Mouse (Mus musculus): Measurements from ENCODE around the gene Fbxl5.

Gene Fbxl5

DNA sequence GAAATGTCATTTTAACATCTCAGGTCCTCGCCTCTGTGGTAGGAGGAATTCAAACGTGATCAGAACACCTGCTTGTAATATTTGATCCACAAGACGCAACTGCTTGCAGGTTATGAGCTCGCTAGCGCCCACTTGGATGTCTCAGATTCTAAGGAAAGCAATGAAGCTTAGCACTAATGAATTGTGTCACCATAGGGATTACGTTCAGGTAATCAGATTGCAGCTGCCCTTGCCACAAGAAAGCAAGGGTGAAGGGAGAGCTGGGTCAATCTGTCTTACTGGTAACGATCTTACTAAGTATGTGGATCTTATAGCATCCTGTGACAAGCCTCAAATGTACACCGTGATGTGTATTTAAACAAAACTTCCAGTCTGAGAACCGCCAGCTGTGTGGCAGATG lies 5.9 kb upstream of the Fbxl5 start:
- DNase-seq = no peak

GRCm38 (mm10) chr5:43826883-43827282 lies 5.4 kb upstream of the Fbxl5 start:
- DNase-seq = no peak

- no peak for DNase-seq
Measured at GRCm38 (mm10) chr5:43824580-43824979, 3.1 kb upstream of the Fbxl5 start.

DNA sequence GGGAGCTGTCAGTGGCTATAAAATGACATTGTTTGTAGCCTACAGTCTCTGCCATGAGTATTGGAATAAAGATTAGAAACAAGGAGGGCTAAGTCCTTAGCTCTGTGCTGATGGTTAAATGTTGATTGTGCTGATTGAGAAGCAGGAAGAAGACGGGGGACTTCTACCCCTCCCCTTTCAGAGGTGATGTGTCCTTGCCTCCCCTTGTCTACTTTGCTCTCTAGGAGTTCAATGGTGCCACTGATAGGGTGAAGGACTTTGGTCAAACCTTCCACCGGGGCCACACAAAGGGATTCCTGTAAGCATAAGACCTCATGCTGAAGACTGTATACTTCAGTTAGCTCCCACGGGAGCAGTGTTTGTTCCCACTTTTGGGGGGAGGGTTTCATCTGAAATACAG lies 1.4 kb upstream of the Fbxl5 start:
- DNase-seq = no peak

DNA sequence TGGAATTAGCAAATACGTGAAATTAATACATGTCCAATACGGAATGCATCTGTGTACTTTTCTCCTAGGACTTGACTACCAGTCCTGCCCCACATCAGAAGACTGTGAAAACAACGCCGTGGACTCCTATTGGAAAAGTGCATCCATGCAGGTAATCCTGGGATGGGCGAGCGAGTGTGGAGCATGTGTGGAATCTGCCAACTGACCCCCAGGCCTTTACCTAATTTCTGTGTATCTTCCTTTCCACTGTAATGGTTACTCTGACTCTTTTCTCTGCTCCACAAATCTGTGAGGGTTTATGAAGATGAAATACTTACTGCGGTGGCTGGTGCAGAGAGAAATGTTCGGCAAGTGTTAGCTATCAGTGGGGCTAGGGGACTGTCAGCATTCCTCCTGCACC lies 761 bp upstream of the Fbxl5 start:
- DNase-seq = no peak

GRCm38 (mm10) chr5:43820785-43821184 lies 653 bp downstream of the Fbxl5 start:
- DNase-seq = no peak

GRCm38 (mm10) chr5:43818695-43819094 lies 2.7 kb downstream of the Fbxl5 start, which contains the start of gene Bst1:
Gene Bst1 (plus strand): TSS chr5:43818885.
- DNase-seq = no peak

GRCm38 (mm10) chr5:43815769-43816168 lies 5.7 kb downstream of the Fbxl5 start:
- no peak for DNase-seq

DNA sequence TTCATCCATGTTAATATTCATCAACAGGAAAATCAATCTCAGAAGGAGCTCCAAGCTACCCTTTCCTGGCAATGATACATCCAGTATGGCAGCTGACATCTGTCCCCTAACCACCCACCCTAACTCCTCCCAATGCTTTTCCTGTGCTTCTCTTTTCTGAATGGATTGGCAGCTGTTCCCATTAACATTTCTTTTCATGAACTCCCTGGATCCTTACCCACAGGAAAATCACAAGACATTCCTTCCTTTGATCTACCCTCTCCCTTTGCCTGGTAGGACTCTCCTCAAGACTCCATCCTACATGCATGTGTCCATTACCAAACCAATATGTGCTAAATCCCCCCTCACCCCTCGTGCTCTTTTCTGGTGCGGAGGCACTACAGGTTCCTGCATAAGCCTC lies 6.9 kb downstream of the Fbxl5 start:
- DNase-seq = no peak

DNA sequence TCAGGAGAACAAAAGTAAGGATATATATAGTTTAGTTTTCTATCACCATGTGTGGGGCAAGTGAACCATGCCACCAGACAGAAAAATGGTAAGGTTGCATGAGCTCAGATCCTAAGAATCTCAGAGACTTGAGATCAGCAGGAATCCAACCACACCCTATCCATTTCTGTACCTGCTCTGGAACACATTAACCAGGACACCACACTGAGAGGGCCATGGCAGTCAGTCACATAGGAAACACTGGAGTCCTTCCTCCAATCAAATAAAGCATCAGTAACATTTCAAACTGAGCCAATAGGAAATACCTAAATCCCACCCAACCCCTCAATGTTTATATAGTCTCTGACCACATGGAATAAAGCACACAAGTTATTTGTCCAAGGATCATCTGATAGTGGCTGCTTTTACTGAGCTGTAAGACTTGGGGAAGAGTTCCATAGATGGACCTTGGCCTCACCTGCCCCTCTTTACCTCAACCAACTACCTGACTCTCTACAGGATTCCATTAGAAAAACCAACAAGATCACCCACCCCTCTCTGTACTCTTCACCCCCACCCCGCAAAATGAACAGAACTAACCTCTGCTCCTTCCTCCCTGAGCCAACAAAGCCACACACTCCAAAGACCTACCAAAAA lies 10.9 kb downstream of the Fbxl5 start:
- DNase-seq = no peak

- peak; percentile 83 for DNase-seq
Measured at GRCm38 (mm10) chr5:43807744-43808696, 13.4 kb downstream of the Fbxl5 start.

DNA sequence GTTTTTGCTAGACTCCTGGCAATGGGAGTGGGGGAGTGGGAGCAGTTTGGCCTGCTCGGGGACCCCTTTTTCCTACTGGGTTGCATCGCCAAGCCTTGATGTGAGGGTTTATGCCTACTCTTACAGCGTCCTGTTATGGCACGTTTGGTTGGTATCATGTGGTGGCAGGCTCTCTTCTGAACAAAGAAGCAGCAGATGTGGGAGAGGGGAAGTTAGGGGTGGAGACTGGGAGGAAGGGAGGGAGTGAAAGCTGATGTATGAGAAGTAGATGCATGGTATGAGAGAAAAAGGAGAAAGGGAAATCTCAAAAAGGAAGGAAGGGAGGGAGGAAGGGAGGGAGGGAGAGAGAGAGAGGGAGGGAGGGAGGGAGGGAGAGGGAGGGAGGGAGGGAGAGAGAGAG lies 14.5 kb downstream of the Fbxl5 start:
- DNase-seq = no peak

- no peak for DNase-seq
Measured at GRCm38 (mm10) chr5:43806340-43806739, 15.1 kb downstream of the Fbxl5 start.

- DNase-seq = no peak
Measured at GRCm38 (mm10) chr5:43805401-43805800, 16.0 kb downstream of the Fbxl5 start.

- DNase-seq = no peak
Measured at GRCm38 (mm10) chr5:43801798-43802197, 19.6 kb downstream of the Fbxl5 start.

DNA sequence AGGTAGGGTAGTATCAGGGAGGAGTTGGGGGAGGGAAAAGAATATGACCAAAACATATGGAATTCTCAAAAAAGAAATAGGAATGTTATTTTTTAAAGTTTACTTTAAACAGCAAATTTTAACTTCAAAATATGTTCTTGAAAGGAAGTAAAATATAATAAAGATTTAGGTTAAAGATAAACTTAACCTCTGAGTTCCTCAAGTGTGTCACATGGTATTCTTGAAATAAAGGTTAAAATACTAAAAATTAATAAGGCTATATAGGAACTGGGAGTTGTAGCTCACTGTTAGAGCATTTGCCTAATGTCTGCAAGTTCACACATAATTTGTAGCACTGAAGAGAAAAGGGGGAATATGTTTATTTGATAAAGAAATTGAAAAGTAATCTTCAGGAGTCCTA lies 20.2 kb downstream of the Fbxl5 start:
- DNase-seq = no peak

DNA sequence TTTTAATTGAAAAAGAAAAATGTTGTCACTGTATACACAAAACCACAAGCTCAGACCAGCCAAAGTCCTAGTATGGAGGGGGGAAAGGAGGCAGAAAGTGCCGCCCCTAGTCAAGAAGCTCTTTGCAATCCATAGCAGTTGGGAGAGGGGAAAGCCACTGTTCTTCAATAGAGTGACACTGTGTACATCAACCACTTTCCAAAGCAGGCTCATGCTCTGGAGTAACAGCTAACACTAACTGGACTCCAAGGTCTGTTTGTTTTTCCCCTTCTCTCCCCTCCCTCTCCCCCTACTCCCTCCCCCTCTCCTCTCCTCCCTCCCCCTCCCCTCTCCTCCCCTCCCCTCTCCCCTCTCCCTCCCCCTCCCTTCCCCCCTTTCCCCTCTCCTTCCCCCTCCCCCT lies 20.7 kb downstream of the Fbxl5 start:
- no peak for DNase-seq

- no peak for DNase-seq
Measured at GRCm38 (mm10) chr5:43799530-43799929, 21.9 kb downstream of the Fbxl5 start.

- no peak for DNase-seq
Measured at GRCm38 (mm10) chr5:43792354-43792753, 29.1 kb downstream of the Fbxl5 start.

DNA sequence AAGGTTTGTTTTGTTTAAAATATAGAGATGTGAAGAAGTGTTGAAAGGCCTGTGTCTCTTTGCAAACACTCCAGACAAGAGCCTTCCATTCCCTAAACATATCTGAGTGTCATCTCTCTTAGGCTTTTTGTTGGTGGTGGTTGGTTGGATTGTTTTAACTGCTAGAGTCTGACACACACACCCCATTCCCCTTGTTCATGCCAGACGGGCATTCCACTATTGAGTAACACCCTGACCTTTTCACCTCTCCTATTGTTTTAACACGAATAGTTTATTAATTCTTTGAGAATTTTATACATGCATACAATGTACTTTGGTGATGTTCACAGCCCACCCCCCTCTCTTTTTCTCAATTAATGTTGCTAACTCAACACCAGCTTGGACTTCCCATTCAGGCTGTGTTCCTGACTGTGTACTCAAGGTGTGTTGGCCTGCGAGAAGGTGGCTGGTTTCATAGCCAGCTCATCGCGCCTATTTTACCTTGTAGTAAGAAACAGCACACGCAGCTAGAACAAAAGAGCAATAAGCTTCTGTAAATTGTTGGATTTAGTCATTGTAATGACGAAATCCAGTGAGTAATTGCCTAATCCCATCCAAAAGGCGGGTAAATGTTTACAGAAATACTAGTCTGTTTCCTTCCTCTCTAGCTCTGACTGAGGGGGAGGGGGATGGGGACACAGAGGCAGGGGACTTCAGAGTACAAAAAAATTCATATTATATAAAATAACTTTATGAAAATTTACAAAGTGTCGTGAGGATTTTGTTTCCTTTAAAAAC lies 33.3 kb downstream of the Fbxl5 start:
- no peak for DNase-seq

DNA sequence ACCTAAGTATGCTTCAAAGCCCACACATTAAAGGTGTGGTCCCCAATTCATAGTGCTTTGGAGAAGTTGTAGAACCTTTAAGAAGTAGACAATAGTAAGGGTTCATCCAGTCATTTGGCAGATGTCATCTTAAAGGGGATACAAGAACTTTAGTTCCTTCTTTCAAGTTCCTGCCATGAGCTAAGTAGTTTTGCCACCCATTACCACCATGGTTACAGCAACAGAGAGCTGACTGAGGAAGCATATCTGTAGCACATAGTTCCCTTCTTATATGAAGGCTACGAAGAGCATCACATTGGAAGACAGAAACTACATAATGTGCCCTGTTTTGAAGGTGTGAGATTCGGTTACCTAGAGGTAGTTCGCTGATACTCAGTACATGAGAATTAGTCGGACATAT lies 34.8 kb downstream of the Fbxl5 start:
- DNase-seq = no peak

DNA sequence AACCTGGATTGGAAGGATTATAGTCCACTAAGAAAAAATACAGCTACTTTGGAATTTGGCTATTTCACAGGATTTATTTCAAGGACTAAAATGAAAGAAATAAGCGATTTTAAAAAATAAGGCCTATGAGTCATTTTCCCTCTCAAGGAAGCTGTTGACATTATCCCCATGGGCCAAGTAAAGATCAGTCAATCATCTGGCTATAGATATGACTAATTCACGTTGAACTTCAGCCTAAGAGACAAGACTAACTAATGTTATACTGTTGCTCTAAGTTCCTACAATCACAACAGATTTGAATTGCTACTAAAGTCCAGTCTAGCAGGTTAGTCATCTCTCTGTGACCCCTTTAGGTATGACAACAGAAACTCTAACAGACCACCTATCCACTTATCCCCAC lies 37.4 kb downstream of the Fbxl5 start:
- DNase-seq = no peak

All from right cerebral cortex, postnatal 25 days (tissue).